Mouse (Mus musculus) lung, postnatal 0 days (tissue): ENCODE results near the gene Rtn4rl1.

ENCODE experiments used
- CTCF ChIP-seq: IDR thresholded peaks from 2 replicates; pipeline ENCODE4 v1.5.1; 2016; ENCODE audit warnings: antibody characterized with exemption, mild to moderate bottlenecking
- EP300 ChIP-seq: IDR thresholded peaks from 2 replicates; pipeline ENCODE4 v1.6.1; 2016; ENCODE audit warnings: antibody characterized with exemption, mild to moderate bottlenecking, control low read depth

- TF ChIP-seq CTCF: no peak
- TF ChIP-seq EP300: no peak
Measured at GRCm38 (mm10) chr11:75199951-75200350, 6.4 kb downstream of the Rtn4rl1 start.
